Mouse (Mus musculus) frontal cortex, postnatal 10 days (tissue): ENCODE data around the gene Nom1.

Source experiments
- DNase-seq, 2 experiments: peaks; one replicate each; pipeline ENCODE4 v3.0.0; 2022; ENCODE audit warnings: low spot score in 2 of 2, mixed read lengths in 1 of 2

The Nom1 gene

DNA sequence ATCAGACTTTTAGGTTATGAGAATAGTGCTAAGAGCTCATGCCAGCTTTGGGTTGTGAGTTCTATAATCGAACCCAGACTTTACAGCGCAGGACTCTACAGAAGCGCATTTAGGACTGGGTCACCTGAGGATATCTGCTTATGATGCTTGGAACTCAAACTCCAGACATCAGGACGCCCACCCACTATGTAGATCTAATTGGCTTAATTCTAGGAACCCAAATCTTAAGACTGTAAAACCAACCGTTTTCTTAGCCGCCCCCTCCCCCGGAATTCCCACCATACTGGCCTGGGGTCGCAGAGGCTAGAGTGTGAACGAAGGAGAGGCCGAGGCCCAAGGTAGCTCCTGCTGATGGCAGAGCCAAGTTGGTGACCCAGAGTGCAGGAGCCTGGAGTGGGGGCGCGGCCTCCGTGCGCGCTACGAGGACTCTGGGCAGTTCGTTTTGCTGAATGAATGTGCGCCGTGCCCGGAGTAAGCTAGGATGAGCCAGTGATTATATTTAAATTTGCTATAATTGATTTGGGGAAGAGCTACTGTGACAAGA lies 36.5 kb downstream of the Nom1 start:
- DNase-seq = no peak

DNA sequence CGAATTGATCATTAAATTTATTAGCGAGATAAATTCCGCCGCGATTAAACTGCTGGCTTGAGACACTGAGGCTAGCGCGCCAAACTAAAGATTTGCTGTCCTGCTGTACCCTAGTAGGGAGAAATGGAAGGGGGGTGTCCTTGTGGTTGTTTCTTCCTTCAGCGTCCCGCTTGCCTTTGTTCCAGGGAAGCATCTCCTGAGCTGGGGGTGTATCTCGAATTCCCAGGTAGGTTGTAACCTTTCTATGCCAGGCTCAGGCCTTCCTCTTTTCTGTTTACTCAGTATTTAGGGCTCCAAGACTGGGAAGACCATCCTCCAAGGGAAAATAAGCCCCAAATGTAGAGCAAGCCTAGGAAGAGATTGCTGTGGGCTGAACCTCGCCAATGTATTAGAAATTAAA lies 36.9 kb downstream of the Nom1 start:
- DNase-seq = no peak

DNA sequence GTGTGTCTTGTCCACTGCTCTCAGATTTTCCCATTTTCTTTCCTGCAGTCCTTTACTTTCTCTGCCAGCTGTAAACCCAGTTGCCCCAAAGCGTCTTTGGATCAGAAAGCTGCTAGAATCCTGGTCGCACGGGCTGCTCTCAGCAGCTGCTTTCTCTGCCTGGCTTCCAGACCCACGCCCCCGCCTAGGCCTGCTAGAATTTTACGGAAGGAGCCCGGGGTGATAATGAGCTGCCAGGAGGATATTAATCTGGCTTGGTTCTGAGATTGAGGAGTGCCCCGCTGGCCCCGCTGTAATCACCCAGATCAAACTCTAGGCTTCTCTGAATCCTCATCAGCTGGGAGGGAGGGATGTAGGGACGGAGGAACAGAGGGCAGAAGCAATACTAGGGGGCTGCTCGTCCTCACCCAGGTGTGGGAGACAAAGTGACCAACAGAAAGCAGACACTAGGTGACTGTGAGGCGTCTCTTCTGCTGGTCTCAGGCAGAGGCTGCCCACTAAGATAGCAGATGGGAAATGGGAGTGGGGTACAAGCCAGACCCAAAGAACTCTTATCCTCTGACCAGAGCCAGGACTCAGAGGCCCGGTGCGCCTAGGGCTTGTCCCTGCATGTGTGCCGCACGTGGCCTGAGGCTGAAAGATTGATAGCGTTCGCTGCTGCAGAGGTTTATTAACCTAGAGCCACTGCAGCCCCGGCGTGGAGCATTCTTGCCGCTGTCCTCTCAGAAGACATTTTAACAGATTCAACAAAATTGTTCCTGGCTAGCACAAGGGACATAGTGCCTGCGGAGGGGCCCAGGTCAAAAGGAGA lies 37.6 kb downstream of the Nom1 start:
- DNase-seq = no peak

DNA sequence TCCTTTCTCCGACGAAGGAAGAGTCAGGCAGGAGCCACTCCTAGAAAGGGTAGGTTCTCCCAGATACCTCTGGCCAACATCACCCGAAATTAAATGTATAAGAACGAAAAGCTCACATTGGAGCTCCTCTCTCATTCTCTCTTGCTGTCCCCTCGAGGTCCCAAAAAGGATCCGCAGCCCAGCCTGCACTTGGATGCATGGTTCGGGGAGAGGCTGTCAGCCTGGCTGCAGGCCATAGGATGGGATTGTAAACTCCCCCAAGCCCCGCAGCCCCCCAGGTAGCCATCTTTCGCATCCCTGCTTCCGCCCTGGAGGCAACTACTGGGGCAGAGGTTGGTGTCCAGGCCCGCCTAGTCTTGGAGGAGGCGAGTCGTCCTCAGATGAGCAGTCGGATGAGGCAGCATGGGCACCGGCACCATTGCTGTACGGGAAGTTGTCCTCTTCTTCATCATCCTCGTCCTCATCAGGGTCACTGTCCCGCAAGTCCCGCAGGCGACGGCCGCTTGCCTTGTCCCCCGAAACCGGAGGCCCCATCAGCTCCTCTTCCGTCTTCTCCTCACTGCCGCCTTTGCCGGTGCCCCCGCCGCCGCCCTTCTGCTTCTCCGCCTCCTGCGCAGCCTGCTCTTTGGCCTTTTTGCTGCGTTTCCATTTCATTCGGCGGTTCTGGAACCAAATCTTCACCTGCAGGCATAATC lies 39.2 kb downstream of the Nom1 start:
- no peak for DNase-seq

DNA sequence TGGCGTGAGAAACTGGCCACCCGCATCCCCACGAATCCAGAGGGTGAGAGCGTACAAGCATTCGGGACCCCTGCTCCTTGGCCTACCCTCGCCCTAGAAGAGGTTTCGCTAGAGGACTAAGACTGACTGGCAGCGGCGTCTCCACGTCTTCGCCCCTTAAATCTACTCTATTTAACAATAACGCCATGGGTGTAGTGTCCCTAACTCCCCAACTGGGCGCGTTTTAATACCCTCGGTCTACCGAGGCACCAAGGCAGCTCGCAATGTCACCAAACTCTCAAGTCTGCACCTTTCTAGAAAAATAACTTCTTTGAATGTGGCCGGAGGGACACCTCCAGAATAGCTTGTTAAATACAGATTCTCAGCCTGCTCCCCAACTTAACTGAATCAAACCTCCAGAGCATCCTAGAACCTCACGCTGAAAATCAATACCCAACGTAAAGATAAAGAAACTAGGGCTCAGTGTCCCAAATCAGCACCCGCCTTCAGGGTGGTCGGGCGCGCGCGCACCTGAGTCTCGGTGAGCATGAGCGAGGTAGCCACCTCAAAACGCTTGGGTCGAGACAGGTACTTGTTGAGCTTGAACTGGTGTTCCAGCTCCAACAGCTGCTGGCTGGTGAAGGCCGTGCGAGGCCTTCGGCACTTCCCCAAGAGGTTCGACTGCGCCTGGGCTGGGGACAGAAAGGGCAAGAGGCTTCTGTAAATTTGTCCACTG lies 39.9 kb downstream of the Nom1 start:
- no peak for DNase-seq

DNA sequence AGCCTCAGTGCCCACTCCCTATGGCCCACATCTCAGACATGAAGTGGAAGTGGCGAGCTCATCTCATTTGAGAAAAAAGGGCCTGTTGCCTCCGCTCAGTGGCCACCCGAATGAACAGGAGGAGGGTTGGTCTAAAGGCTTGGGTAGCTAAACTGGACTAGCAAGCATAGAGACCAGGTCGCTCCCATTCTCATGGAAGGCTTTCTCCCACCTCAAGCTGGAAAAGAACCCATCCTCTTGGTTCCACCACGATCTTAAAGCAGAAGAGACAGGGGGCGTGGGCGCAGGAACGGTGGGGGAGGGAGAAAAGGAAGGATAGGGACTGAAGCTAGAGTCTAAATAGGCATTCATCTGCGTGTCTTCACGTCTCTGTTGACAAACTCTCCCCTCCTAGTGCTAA lies 40.6 kb downstream of the Nom1 start:
- no peak for DNase-seq

DNA sequence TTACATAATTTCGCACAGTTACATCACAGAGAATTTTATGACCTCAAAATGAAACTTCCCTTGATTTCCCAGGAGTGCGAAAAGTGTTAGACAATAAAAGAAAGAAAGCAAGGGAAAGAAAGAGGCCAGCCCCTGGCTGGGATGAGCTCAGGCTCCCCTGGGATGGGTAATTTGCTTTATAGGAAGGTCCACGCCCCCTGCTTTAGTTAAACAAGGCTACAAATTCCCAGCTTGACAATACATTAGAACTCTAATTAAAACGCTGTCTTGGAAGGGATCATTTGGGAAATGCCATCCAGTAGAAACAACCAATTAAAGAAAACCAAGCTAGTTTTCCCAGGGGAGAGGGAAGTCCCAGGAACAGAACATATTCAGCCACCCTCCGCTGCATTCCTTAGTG lies 41.1 kb downstream of the Nom1 start:
- no peak for DNase-seq

DNA sequence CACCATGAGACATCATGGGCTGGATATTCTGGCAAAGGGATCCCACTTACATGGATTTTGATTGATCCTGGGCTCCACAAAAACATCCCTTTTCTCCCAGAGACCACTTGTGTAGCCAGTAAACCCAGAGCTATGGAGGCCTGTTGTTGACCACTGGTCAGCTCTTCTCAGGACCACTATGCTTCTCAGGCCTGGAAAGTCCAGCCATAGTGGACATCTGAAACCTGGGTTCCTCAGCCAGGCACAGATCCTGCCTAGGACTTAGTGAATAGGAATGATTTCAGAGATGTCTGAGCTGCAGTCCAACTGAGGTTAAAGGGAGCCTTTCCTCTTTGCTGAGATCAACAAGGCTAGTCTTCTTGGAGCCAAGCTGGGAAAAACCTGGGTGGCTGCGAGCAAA lies 41.6 kb downstream of the Nom1 start:
- DNase-seq = no peak

DNA sequence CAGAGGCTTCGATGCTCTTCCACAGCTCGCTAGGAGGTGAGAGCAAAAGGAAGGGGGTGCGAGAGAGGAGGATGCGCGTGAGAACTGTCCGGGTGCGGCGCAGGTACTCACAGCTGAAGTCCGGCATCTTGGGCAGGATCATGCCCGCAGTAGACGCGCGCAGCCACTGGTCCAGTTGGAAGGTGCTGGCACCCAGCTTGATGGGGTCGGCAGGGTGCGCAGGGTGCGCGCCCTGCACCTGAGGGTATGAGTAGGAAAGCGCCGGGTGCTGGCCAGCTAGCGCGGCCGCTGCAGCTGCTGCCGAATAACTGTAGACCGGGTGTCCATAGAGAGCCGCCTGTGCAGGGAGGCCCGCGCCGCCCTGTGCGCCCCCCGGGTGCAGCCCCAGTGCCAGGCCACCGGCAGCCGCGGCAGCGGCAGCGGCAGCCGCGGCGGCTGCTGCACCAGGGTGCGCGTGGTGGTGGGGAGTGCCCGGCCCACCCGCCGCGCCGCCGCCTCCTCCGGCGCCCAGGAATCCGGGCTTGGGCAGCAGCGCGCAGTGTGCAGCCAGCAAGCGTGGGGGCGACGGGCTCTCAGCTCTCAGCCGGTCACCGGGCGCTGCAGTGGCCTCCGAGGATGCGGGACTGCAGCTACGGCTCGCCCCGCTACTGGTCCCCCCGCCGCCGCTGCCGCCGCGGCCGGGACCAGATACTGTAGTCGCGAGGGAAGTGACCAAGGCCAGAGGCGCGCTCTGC lies 43.2 kb downstream of the Nom1 start:
- no peak for DNase-seq

DNA sequence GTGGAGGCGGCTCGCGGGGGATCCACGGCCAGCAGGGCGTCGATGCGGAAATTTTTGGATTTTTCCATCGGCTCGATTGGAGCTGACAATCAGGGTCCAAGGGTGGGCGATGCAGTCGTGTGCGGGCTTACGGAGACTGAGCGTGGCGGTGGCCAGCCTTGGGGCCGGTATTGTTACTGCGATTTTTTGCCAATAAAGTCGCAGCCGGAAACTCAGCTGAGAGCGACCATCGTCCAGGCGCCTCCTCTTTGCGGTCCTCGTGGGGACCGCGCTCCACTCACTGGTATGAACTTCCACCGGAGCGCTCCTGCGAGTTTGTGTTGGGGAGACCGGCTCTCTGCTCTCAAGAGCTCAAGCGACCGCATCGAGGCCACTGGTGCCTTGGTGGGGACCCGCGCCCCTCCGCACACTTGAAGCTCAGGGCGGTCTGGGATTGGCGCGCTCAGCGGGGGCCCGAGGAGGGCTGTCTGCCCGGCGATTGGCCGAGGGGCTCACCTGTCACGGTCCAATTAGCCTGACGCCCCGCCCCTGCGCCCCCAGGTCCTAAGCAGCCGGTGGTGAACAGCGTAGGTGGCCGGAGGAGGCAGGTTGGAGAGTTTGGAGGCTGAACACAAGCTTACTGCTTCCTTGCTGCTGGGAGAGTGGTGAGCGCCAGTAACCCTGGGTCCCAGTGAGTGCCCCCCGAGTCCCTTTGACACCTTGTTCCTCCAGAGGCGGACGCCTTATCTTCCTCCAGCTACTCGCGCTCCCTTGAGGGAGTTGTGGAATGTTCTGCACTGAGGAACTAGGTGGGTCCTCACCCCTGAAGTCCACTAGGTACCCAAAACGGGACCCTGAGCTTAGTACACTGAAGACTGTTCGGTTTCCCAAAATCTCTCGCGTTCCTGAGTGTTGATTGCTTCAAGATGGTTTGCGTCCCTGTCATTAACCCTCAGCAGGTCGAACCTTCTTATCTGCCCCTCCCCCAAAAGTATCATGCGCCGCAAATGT lies 44.0 kb downstream of the Nom1 start, which contains the start of gene Mnx1:
Mnx1 (minus strand) TSS at position 263 of the 990 bp plus-strand sequence.
- DNase-seq = no peak

DNA sequence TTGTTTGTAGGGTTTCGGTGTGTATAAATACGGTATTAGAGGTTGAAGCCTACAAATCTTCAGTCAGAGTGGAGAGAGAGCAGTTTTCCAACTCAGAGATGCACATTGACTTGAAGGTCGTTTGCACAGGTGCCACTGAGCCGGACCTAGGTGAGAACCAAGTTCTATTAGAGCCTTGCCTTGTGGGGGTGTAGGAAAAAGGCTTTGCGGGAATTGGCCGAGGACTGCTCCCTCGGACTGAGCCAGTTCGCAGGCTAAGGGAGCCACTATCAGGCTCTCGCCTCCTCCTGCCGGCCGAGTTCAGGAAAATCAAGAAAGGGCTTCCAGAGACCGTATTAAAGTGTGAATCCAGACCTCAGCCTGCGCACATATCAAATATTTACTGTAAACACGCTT lies 44.7 kb downstream of the Nom1 start:
- DNase-seq = no peak

DNA sequence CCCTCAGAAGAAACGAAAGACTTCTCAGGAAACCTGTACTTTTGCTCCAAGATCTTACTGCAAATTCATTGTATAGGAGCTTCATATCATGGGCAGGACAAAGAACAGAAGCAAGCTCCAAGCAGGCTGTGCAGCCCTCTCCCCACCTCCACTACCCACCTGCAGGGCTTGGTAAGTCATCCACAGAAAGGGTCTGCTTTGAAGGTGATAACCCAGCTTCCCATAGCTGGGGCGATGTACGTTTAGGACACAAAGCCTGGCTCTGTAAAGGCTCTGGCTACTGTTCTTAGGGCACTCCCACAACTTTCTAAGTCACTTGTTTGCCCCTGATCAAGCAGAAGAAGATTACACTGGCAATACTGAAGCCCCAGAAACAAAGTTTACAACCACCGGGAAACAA lies 49.3 kb downstream of the Nom1 start:
- DNase-seq = no peak

DNA sequence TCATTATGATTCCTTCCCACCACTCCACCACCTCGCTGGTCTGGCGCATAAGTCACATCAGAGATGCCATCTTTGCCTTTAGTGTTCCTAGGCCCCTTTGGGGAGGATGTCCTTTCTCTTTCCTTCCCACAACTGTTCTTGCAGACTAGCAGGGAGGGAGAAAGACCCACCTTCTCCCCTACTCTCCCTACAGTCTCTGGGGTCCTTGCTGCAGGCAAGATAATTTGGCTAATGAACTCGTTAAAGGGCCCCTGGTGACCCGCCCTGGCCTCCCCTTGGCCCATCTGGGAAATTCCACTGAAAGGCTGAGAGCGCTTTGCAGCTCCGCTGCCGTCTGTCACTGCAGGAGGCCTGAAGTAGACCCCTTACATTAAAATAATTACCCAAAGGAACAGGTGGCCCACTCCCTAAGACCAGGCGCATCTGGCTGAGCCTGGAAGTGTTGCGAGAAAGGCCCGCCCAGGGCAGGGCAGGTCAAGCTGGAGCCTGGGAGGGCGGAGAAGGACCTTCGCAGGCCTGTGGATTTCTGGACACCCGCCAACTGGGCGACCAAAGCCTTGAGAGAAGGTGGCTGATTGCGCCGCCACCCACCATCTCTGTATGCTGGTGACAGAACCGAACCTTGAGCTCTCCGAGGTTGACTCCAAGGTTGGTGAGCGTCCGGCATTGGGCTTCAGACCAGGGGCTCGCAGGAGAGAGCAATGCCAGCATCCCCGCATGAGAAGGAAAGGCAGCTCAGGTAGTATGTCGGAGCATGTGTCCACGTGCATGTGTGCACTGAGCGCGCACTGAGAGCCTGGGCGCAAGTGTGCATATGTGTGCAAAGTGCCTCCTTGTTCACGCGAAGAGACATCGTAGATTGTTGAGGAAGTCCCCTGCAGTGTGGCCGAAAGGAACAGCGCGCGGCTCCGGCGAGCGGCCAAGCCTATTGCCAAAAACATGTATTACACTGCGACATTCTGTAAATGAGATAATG lies 50.8 kb downstream of the Nom1 start:
- DNase-seq = no peak

DNA sequence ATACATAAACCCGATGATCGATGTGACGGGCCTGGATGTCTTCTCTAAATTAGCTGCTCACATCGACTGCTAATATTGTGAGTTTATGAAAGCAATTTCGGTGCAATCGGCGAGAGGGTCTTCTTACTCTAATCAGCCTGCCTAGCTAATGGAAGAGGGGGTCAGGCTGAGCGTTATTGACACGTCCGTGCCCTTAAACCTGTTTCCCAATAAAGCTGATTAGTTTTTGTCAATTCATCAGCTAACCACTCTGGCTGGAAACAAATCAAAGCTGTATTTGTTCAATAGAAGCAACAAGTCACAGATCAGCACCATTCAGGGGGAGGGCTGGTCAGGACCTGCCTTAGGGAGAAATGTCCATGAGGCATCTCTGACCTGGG lies 51.5 kb downstream of the Nom1 start:
- no peak for DNase-seq

DNA sequence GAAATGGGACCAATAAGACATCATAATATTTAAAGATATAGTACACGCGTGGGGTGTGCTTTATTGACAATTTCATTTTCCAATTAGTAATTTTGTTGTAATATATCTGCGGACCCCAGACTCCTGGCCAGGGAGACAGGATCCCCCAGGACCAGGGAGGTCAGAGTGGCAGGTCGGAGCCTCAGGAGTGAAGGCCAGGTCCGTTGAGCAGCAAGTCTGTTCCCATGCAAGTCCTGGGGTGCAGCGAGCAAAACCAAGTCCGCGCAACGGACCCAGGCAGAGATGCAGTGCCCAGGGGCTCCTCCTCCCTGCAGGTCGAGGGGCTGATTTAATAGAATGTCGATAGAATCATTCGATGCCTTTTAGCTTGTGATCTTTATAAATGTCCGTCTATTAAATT lies 52.9 kb downstream of the Nom1 start:
- DNase-seq = no peak

DNA sequence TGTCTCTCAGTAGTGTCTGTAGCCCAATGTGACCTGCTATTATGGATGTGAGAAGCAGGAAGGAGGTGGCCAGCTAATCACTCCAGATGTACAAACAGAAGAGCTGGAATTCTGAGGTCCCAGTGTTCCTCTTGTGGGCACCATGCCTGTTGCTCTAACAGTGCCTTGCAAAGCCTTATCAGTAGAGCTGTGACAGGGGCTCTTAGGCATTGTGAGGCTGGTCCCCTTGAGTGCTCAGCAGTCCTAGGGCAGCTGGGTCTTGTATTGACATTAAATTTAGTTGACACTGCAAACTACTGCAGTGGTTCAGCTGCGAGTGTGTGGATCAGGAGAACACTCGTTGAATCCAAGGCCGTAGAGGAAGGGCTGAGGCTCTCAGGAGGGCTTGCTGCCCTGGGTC lies 72.5 kb downstream of the Nom1 start:
- DNase-seq = no peak
